Mouse (Mus musculus) neural tube, embryonic 10.5 days (tissue): ENCODE measurements around the gene Rpp30.

Source experiments
- DNase-seq: peaks from one replicate; pipeline ENCODE4 v3.0.0-alpha.2; 2017; ENCODE audit warnings: low spot score; ENCODE audit errors: extremely low spot score

Rpp30 gene

DNA sequence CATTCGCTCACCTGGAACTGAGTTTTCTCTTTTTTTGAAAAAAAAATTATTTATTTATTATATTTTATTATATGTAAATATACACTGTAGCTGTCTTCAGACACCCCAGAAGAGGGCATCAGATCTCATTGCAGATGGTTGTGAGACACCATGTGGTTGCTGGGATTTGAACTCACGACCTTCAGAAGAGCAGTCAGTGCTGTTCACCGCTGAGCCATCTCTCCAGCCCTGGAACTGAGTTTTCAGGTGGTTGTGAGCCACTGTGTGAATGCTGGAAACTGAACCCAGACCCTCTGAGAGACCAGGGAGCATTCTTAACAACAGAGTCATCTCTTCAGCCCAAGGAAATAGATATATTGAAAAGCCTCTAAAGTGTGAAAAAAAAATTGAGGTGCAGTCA is 44.9 kb downstream of the Rpp30 start:
- no peak for DNase-seq

GRCm38 (mm10) chr19:36129213-36129612 is 45.7 kb downstream of the Rpp30 start:
- DNase-seq, result no peak

DNA sequence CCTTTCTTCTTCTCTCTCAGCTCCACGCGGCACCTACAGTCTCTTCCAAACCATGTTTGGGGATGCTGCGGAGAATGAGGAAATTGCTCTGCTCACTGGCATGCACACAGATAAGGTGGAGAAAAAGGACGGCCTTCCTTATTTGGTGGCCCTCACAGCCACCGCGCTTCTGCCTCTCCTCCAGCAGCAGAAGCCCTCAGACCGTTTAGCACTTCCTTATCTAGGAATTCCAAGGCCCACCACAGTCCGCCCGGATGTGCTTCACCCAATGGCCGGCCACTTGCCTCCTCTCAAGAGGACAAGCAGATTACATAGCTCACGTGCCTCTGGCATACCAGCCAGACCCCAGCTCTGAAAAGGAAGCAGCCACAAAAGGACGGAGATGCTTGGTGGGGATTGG is 46.1 kb downstream of the Rpp30 start:
- no peak for DNase-seq

GRCm38 (mm10) chr19:36130181-36130580 is 46.7 kb downstream of the Rpp30 start:
- no peak for DNase-seq

GRCm38 (mm10) chr19:36131990-36132389 is 48.5 kb downstream of the Rpp30 start:
- DNase-seq, result no peak

DNA sequence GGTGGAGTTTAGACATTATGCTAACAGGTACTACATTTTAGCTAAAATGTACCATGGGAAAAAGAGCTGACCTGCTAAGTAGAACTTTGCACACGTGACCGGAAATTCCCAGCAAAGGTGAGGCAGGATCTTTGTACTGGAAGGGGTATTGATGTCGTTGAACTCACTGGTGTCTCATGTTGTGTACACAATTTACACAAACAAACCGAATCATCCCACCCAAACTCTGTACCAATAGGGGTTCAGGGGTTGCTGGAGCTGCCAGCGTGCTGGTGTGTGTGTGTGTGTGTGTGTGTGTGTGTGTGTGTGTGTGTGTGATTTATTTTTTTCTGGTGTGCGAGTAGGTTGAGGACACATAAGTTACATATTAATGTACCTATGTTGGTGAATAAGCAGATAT is 49.5 kb downstream of the Rpp30 start:
- DNase-seq, result no peak

- no peak for DNase-seq
Observed at GRCm38 (mm10) chr19:36133731-36134130, 50.2 kb downstream of the Rpp30 start.

GRCm38 (mm10) chr19:36143571-36143970 is 60.1 kb downstream of the Rpp30 start:
- no peak for DNase-seq

GRCm38 (mm10) chr19:36148578-36148977 is 65.1 kb downstream of the Rpp30 start:
- no peak for DNase-seq

- DNase-seq, result no peak
Observed at GRCm38 (mm10) chr19:36150241-36151007, 66.9 kb downstream of the Rpp30 start.
